Mouse (Mus musculus) megakaryocyte progenitor cell, adult 5-6 weeks (primary cell): ENCODE measurements around the gene Sprn. TPM values are rescaled to one million over a fixed set of nuclear protein-coding genes. Genes with fewer than 3 reads are reported as not detected.
A peak's percentile ranks its signal among the peaks of the same experiment; 100 is the strongest.

Source experiments
- ATAC-seq: replicated peaks from 2 replicates; pipeline ENCODE4 v1.8.0; 2016; ENCODE audit warnings: mild to moderate bottlenecking, moderate TSS enrichment, inconsistent platforms; ENCODE audit not compliant: poor library complexity
- total RNA-seq, 2 experiments: library from RNA; stranded (forward) in 1 of 2; stranded (reverse) in 1 of 2; fragments of 157-497, 149-512 nt in 1 of 2; fragments of 200-1000 nt in 1 of 2; gene quantifications; 2 replicates each; pipeline versions ENCODE4 v1.2.3 to v1.2.4; 2015 to 2017

Sprn gene
- total RNA-seq (2015) (not detected in 2 replicates), total RNA-seq (2017) (not detected in 2 replicates)

GRCm38 (mm10) chr7:140154218-140154927 lies at the start of gene Sprn:
Gene Sprn (minus strand): TSS chr7:140154877.
- ATAC-seq = no peak

GRCm38 (mm10) chr7:140201090-140201489 lies 46.4 kb upstream of the Sprn start:
- peak; percentile 42 for ATAC-seq

GRCm38 (mm10) chr7:140196002-140196401 lies 41.3 kb upstream of the Sprn start:
- ATAC-seq = no peak

- no peak for ATAC-seq
Observed at GRCm38 (mm10) chr7:140194031-140194430, 39.4 kb upstream of the Sprn start.

GRCm38 (mm10) chr7:140192851-140193250 lies 38.2 kb upstream of the Sprn start:
- no peak for ATAC-seq

- no peak for ATAC-seq
Observed at GRCm38 (mm10) chr7:140192445-140192844, 37.8 kb upstream of the Sprn start.

GRCm38 (mm10) chr7:140190435-140190834 lies 35.8 kb upstream of the Sprn start:
- ATAC-seq = no peak

GRCm38 (mm10) chr7:140188391-140189328 lies 34.0 kb upstream of the Sprn start:
- ATAC-seq = peak; percentile 74

- ATAC-seq = no peak
Observed at GRCm38 (mm10) chr7:140187721-140188390, 33.2 kb upstream of the Sprn start.

- peak; percentile 80 for ATAC-seq
Observed at GRCm38 (mm10) chr7:140186646-140187620, 32.3 kb upstream of the Sprn start.

- no peak for ATAC-seq
Observed at GRCm38 (mm10) chr7:140184206-140184605, 29.5 kb upstream of the Sprn start.

GRCm38 (mm10) chr7:140180692-140181091 lies 26.0 kb upstream of the Sprn start:
- no peak for ATAC-seq

- ATAC-seq = no peak
Observed at GRCm38 (mm10) chr7:140179176-140179575, 24.5 kb upstream of the Sprn start.

GRCm38 (mm10) chr7:140172936-140173335 lies 18.3 kb upstream of the Sprn start, which contains the start of gene Olfr523:
Gene Olfr523 (plus strand): TSS chr7:140173217.
- ATAC-seq = no peak

GRCm38 (mm10) chr7:140170863-140171262 lies 16.2 kb upstream of the Sprn start:
- ATAC-seq = no peak

GRCm38 (mm10) chr7:140169386-140169785 lies 14.7 kb upstream of the Sprn start:
- ATAC-seq = no peak

GRCm38 (mm10) chr7:140167950-140168349 lies 13.3 kb upstream of the Sprn start:
- no peak for ATAC-seq

GRCm38 (mm10) chr7:140164664-140165063 lies 10.0 kb upstream of the Sprn start, which contains the start of gene Olfr522:
Gene Olfr522 (minus strand): TSS chr7:140164764.
- no peak for ATAC-seq

- ATAC-seq = no peak
Observed at GRCm38 (mm10) chr7:140160363-140160762, 5.7 kb upstream of the Sprn start.

- ATAC-seq = no peak
Observed at GRCm38 (mm10) chr7:140153829-140154217, 854 bp downstream of the Sprn start.
